Mouse (Mus musculus) thymus, postnatal 0 days (tissue): ENCODE results near the gene Slain1. TPM values are rescaled to one million over a fixed set of nuclear protein-coding genes. Genes with fewer than 3 reads are reported as not detected.

Experiments
- DNase-seq: peaks from one replicate; pipeline ENCODE4 v3.0.0-alpha.2; 2015; ENCODE audit warnings: low spot score
- polyA plus RNA-seq: library from polyadenylated mRNA; unstranded; fragments of >200 nt; fragmentation: Nextera tagmentation; extraction: Ambion mirVana; gene quantifications from 2 replicates; pipeline ENCODE4 v1.2.1, GENCODE M21; 2015

Gene Slain1
- polyA plus RNA-seq: 12.5 and 15.6 TPM in 2 replicates

DNA sequence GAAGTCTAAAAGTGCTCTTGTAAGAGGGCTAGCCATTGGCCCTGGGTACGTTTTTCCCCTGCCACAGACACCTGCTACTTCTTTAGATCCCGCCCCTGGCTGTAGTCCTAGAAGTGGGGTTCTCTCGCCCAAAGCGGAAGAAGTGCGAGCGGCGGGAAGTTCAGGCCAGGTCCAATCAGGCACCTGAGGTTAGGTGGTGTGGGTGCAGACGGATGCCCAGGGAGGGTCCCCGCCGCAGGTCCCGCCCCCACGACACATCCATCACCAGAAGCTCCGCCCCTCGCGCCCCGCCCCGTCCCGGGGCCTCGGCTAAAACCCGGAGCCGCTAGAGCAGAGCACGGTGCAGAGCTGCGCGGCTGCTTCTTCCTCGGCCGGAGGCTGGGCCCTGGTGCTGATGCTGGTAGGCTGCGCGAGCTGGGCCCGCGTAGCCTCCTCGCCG is at the start of gene Slain1:
Slain1 (plus strand) TSS at position 333 of the 439 bp plus-strand sequence.
- DNase-seq: peak; percentile 97

DNA sequence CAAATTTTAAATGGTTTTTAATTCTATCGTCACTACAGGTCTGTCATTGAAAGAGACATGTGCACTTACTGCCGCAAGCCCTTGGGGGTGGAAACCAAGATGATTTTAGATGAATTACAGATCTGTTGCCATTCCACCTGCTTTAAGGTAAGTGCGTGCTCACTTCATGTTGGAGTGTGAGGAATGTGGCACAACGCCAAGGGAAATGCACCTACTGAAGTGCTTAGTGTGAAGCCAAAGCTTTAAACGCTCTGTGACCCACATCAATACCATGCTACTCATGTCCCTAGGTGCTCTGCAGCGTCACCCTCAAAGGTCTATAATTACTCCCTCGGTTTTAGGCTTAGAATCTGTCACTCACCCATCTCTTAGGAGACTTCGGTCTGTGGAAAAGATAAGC is 42.0 kb upstream of the Slain1 start:
- DNase-seq: no peak

DNA sequence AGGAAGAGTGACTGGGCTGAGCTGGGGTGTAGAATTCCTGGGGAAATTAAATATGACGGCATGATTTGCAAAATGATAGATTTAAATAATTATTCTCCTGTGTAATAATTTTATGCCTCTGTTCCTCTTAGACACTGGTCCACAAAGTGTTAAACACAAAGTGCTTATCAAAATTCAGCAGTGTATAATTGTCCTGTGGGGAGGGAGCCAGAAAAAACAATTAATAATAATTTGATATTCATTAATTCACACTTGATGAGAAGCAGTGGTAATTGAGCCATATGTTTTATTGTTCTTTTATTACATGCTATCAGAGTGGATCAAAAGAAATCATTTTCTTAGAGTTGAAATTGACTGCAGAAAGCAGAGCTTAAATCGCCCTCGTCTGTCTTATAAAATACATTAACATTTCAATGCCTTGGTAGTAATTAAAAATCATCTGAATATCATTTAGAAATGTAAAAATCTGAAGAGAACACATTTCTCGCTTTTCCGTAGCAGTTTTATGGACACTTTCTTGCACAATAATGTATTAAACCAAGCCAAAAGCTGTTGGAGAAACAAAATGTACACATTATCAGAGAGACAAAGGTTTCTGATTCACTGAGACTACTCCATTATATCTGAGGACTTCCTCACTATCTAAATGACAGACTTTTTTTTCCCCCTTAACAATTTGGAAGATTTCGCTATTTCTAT is 36.3 kb upstream of the Slain1 start:
- no peak for DNase-seq

DNA sequence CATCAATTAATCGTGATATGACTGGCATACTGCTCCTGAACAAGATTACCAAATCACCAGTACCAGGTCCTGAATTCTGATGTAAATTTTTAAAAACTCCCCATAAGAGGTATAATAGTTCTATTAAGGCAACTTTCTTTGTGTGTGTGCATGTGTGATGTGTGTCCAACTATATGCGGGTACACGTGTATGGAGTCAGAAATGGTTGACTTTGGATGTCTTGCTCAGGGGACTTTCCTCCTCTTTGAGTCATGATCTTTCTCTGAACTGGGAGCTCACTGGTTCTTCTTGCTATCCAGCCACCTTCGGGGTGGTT is 35.8 kb upstream of the Slain1 start:
- no peak for DNase-seq

DNA sequence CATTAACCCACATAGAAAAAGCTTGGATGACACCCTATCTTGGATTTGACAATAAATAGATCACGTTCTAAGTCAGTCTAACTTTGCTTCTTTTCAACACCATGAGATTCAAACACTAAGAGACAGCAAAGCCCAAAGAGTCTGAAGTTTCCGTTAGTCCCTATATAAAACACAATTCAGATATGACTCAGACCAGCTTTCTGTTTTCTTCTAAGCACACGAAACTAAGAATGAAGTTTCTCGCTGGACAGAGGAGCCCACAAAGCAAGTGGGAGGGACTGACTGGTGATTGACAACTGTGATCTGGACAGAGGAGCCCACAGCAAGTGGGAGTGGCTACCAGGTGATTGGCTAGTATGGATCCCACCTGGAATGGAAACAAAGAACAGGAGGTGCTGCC is 30.3 kb upstream of the Slain1 start:
- DNase-seq: no peak

DNA sequence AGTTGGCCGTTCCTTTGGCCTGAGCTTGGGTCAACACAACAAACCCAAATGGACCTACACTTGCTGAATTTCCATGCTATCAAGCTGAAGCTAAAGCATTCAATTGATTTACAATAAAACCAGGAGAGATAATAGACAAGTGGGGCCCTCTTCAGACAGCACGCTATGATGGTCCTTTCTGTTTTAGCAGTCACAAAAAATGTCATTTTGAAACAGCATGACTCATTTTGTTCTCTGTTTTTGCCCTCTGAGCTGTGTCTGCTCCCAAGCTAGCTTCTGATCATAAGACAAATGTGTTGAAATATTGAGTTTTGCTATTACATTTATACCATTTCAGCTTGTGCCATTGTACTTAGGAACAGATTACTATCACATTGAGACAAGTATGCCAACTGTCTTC is 28.8 kb upstream of the Slain1 start:
- DNase-seq: no peak

DNA sequence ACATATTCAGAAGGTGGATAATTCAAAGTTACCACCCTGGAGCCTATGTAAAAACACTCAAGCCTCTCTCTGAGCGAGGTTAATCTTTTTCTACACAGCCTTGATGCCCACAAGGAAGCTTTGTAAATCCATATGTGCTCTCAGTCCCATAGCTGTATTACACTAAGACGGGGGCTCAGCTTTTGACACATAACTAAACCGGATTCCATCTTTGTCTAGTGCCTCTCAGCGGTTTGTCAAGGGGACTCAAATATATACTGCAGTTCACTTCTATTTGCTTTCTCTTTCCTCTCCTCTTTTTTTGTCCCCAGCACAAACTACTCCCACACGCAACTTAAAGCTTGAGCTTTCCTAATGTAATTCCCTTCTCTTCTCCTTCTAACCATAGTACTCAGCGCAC is 23.9 kb upstream of the Slain1 start:
- no peak for DNase-seq

DNA sequence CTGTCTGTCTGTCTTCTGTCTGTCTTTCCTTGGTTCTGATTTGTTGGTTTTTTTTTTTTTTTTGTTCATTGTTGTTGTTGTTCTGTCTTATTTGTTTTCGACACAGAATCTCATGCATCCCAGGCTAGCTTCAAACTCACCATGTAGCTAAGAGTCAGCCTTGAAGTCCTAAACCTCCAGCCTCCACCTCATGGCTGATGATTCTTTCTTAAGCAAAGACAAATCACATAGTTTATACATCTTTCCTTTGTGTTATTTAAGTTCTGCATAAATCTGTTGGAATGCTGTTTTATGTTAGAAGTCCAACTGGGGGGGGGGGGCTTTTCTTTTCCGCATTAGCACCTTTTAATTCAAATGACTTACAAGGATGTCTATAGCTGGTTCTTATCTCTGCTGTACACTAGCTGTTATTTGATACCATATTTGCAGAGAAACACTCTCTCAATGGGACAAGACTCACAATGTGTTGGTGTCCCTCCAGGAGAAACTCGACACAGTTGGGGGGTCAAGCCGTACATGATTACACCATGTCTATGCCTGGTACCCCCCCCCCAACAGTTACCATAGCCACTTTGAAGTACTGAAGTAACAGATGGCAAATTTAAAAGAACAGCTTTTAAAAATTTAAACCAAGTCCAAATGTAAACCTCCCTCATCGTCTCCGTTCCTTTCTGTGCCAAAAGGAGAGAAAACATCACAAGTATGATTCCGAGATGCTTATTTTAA is 20.2 kb upstream of the Slain1 start:
- no peak for DNase-seq

DNA sequence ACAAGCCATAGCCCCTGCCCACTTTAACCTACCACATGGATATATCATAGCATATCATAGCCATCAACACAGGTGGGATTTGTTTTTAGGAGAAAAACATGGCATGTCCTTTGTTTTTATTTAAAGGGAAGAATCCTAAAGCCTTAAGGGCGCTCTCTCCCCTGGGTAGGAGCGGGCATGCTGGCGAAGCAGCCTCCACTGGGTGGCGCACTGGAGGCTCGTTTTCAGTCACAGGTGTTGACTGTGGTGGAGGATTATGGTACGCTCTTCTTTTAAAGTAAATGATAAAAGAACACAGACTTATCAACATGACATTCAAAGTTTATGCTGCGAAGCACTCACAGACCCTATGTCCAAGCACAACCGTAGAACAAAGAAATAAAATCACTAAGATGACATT is 19.5 kb upstream of the Slain1 start:
- DNase-seq: peak; percentile 65

DNA sequence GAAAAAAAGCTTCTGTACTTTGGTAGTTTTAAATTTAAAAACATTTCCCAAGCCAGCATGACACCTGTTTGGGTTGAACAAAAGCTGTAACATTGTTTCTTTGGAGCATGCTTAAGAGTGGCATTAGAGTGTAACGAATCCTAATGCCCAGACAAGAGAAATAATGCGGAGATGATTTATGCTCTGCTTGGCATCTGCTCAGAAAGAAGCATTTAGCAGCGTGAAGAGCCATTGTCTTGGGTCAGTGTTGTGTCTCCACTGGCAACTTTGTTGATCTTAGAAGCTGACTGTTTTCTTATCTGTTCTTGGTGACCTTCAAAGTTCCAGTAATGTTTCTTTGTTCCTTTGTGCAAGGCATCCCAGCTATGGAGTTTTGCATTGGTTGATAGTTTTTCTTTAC is 6.1 kb upstream of the Slain1 start:
- DNase-seq: no peak

DNA sequence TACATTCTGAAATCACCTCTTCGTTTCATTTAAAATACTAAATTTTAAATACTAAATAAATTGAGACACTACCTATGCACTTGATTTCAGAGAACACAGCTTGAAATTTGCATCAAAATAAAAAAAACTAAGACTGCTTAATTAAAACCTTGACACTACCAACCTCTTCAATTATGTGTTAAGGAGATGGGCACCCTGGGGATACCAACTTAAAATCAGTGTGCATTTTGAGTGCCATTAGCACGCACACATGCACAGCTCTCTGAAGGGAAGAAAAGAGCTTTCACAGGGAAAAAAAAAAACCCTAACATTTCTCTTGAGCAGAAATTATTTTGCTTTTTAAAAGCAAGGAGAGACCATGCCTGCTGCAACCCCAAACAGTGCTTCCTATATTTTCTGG is 2.0 kb upstream of the Slain1 start:
- DNase-seq: no peak

DNA sequence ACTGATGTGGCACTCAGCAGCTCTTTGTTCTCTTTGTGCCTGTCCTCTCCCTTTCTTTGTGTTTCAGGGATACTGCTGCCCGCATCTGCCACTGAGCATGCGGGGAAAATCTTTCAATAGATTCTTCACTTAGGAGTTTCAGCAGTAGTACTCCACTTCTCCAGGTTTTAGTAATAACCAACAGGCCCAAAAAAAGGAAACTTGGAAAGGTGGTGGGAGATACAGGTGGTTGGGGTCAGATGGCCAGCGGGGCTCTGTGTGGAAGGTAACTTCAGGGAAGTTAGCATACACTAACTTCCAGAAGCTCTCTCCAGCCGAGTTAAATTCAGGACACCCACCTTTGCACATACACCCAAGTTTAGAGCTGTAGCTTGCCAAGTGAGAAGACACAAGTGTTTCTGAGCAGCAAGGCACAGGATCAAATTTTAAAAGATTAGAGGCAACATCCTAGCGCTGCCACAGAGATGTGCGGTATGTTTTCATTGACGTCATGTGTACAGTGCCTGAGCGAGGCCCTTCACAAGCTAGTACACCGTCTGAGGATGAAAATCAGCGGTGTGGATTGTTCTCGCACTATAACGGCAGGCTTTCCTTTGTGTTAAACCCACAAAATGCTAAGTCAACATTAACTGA is 1.3 kb upstream of the Slain1 start:
- DNase-seq: peak; percentile 45

DNA sequence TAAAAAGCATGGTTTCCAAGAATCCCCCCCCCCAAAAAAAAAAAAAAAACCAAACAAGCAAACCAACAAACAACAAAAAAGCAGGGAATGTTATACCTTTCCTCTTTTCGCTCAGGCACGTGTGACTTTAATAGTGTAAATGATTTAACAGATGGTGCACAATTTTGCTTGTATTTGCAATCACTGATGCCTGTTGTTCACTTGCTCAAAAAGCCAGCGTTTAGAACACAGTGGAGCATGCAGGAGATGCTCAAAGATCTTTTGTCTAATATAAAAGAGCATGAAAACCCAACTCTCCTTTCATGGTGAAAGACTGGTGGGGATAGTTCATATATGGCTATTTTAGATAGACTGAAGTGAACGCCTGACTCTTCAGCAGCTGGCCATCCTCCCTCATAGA is 726 bp upstream of the Slain1 start:
- no peak for DNase-seq

DNA sequence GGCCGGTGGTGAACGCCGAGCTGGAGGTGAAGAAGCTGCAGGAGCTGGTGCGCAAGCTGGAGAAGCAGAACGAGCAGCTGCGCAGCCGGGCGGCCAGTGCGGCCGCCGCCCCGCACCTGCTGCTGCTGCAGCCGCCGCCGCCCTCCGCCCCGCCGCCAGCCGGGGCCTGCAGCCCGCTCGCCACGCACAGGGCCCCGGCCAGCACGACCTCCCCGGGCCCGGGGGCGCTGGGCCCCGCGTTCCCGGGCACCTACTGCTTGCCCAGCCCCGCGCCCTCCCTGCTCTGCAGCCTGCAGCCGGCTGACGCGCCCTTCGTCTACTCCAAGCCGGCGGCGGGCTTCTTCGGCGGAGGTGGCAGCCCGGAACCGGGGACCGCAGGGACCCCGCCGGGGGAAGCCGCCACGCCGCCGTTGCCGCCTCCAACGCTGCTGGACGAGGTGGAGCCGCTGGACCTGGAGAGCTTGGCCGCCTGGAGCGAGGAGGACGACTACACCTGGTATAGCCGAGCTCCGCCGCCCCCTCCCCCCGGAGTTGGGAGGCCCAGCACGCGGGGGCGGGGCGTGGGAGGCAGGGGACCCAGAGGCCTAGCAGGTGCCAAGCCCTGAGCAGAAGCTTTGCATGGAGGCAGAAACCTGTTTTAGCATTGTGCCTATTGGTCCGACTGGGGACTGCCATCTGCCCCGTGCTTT is 529 bp downstream of the Slain1 start:
- DNase-seq: peak; percentile 87

DNA sequence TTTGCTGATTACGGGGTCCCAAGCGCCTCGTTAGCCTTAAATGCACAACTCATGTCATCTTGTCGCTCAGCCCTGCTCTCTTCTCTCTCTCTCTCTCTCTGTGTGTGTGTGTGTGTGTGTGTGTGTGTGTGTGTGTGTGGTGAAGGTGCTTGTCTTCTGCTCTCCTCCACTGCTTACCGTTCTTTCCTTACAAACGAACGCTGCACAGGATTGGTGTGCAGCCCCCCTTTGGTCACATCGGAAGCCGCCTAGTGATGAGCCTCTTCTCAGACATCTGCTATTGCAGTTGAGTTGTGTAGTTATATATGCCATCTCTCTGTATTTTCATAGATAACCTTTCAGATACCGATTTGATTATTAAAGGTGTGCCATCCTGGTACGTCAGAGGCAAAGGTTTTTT is 1.1 kb downstream of the Slain1 start:
- DNase-seq: no peak

DNA sequence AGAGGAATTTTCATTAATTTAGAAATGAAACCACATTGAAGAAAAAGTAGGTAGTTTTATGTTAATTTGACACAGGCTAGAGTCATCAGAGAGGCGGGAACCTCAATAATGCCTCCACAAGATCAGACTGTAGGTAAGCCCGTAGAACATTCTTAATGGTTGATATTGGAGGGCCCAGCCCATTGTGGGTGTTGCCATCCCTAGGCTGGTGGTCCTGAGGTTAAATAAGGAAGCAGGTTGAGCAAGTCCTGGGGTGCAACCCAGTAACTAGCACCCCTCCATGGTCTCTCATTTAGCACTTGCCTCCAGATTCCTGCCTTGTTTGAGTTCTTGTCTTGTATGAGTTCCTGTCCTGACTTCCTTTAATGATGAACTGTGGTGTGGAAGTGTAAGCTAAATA is 1.5 kb downstream of the Slain1 start:
- DNase-seq: peak; percentile 30

DNA sequence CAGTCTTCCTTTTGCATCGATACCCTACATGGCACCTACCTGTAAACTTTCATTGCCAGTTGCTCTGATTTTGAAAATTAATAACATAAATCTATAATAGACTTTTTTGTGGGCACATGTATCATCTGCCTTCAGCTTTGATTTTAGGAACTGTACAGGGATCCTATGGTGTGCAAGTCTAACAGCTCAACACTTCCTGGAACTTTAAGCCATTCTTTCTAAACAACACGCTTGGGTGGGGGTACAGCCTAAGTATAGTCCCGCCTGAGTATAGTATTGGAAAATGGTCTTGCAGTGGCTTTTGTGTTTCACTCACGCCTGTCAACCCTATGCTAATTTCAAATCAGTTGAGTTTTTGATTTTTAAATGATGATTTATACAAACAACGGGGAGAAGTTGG is 2.5 kb downstream of the Slain1 start:
- no peak for DNase-seq

DNA sequence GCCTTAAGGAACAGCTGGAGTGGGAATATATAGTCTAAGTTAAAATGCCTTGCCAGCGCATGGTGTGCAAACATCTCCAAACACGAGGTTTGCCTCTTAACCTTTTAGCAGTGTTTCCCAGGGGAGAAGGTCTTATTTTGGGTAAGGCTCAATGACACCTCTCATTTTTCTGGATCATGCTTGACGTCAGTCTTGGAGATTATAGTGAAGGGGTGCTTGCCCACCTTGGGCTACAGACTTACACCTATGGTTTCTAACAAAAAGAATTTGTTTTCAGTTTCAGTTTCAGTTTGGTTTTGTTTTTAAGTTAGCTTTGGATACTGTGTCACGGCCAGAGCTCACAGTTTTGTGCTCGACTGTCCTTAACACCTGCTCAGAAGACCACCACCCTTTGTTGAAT is 3.8 kb downstream of the Slain1 start:
- DNase-seq: peak; percentile 40

DNA sequence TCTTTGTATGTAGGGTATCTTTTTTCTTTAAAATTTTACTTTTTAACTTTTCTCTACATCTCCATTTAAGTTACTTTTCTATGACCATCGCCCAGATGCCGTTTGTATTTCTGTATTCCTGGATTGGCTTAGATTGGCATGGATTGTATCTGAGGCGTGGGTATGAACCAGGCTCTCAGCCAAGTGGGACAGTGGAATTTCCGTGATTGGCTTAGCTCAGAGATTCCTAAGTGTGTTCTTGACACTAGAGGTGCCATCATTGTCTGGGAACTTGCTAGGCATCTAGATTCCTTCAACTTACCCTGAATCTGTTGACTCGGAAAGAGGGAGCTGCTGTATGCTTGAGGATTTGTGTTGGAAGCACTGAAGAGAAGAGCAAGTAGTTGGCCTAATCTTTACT is 5.4 kb downstream of the Slain1 start:
- DNase-seq: no peak

DNA sequence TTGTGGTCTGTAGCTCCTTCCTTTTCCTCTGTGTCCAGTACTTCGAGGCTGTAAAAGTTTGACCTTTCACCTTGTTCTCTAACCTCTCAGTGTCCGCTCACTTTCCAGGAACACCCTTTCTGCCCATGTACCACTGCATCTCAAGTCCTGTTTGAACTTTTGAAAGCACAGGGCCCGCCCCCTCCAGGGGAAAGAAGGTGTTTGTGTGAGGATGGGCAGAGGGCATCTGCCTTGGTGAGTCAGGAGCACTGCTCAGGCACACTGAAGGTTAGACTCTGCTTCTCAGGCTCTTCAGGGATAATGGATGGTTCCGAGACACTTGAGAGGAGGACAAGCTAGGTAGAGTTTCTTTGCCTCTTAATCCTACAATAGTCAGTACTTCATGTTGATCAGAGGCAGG is 7.8 kb downstream of the Slain1 start:
- DNase-seq: no peak

DNA sequence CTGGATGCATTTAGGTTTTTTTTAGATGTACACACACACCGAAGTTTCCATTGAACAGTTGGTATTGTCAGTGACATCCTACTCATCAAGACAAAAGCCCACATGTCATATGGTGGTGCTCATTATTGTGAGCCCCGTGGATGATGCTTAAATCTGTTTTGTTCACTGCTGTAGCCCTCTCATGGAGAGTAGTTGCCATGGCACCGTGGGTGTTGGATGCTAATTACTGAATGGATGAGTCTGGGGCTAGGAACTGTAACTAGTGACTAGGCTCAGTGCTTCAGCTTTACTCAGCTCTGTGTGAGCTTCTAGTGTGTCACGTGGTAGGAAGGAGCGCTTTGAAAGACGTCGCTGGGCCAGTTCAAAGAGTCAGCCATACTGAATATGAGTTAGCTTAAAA is 13.0 kb downstream of the Slain1 start:
- DNase-seq: no peak

DNA sequence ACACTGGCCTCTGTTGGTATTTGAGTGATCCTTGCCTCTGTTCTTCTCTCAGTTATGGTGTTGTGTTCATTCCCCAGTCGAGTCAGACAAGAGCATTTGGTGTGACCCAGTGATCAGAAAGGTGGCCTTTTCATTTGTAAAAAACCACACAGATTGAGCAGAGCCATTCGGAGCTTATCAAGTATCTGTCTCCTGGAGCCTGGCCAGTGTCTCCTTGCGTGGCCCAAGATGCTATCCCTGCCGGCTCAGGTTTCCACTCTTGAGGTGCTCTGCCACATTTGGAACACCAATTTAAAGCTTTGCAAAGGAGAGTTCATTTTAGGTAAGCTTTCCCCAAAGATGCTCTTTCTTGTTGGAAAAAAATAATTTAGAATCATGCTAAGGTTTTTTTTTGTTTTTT is 14.4 kb downstream of the Slain1 start:
- no peak for DNase-seq
